Mouse (Mus musculus): ENCODE measurements around the gene Cercam. TPM values are rescaled to one million over a fixed set of nuclear protein-coding genes. Genes with fewer than 3 reads are reported as not detected.
"Not testable (repeated sequence)": the region's sequence is repeated elsewhere in the genome, so short reads cannot be mapped to it uniquely, and the experiment has no call there.

Gene Cercam
- total RNA-seq, 2 experiments from 2014 or later = 36.4 to 44.9 TPM

DNA sequence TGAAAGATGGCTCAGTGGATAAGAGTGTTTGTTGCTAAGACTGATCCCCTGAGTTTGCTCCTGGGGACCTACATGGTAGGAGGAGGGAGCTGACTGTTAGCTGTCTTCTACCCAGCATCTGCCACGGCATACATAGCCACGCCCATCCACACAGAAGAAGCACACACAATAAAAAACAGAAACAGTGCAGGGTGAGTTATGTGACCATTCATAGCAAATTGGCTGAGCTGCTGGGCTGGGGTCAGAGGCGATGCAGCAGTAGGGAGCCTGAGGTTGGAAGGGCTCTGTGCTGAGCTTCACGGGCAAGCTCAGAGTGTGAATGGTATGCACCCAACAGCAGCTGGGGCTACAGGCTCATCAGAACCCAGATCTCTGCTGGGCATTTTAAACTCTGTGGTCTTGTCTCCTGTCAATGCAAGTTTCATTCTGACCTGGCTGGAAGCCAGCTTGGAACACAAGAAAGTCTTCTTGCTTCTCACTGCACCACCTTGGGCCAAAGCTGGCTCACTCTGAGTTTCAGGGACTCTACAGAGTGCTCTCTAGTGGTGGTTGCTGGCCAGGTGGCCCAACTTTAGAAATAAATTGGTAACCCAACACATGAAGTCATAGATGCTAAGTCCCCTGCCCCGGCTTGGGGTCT lies 19.0 kb upstream of the Cercam start:
- ATAC-seq (replicated peaks; ENCODE audit: low FRiP score, poor library complexity, severe bottlenecking) = no peak

DNA sequence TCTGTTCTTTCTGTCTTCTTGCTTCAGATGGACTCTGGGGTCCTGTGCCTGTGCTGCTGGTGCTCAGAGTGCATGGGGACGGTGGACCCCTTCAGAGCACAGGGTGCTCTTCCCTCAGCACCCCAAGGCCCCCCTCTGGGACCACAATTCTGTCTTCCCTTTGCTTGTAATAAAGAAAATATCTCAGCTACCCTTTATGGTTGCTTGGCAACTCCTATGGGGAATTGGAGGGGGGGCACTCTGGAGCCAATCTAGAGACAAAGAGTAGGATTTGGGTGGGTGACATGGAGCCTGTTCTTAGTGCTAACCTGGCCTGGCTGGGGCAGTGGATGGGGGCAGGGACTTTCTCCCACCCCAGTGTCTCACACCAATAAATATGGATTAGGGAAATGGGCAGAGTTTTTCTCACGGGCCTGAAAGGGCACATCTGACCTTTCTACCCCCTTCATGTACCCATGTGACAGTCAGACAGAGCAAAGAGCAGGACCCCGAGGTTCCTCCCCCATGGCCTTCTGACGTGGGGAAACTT lies 15.9 kb upstream of the Cercam start:
- ATAC-seq (replicated peaks; ENCODE audit: low FRiP score, poor library complexity, severe bottlenecking) = no peak

DNA sequence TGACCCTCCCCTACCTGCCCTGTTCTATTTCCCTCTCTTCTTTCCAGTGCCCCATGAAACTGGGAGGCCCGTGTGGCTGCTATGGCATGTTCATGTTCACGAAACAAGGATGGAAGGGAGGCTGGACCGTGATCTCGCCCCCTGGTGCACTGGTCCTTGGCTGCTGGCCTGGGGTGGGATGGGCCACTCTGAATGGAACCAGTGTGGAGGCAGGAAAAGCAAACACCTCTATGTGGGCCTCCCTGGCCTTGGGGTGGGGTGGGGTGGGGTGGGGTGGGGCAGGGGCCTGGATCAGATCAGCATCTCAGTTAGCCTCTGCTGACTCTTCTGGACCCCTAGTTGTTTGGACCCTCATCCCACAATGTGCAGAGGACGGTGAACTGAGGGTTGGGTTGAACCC lies 15.2 kb upstream of the Cercam start:
- ATAC-seq (replicated peaks; ENCODE audit: low FRiP score, poor library complexity, severe bottlenecking) = no peak

DNA sequence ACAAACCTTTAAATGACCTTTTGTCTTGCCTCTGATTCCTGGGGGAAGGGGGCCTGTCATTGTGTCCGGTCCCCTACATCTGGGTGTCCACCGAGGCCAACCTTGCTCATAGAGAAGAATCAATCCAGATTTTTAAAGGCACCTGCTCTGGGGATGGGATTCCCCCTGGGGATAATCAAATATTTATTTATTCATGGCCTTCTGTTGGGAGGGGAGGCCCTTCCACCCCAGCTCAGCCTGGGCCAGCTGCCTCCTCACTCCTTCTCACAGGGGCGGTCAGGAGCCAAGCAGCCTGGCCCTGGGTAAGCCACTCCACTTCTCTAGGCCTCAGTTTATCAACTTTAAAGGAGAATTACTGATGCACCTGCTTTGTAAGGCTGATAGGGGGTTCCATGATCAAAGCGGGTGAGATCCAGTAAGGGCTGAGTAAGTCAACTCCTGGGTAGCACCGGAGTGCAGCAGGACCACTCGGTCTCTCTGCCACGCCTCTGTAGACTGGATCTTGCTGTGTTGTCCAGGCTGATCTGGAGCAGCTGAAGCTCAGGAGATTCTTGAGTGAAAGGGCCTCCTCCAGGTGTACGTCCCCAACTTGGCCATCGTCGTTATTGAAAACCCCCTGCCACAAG lies 13.3 kb upstream of the Cercam start:
- ATAC-seq (replicated peaks; ENCODE audit: low FRiP score, poor library complexity, severe bottlenecking) = no peak

DNA sequence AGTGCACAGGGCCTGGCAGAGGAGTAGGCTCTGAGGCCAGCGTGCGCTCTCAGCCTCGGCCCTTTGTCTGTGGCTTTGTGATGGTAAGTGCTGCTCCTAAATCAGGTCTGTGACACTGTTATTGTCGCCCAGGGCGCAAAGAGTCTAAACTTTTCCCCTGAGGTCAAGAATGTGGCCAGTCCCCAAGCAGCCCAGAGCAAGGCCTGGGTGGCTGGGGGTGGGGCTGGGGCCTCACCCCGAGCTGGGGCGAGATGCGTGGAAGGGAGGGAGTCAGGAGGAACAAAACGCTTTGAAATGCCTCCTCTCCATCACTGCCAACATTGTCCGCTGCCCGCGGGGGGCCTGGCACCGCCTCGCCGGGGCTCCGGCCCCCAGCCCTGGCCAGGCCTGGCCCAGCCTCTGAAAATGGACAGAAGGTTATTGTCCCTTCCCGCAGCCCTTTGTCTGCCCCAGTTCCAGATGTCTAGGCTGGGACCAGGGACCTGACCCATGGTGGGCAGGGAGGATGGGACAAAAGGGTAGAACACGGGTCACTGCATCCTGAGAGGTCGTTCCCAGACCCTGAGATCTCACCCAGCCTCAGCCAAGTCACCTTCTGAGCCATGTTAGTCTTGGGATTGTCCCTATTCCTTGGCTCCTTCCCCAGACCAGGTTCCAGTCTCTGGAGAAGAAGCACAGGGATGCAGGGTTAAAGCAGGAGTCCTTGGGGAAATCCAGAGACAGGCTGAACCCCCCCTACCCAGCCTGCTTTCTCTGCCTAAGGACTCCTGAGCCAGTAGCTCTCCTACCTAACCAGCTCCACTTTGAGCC lies 12.3 kb upstream of the Cercam start:
- no peak for ATAC-seq (replicated peaks; ENCODE audit: low FRiP score, poor library complexity, severe bottlenecking)

DNA sequence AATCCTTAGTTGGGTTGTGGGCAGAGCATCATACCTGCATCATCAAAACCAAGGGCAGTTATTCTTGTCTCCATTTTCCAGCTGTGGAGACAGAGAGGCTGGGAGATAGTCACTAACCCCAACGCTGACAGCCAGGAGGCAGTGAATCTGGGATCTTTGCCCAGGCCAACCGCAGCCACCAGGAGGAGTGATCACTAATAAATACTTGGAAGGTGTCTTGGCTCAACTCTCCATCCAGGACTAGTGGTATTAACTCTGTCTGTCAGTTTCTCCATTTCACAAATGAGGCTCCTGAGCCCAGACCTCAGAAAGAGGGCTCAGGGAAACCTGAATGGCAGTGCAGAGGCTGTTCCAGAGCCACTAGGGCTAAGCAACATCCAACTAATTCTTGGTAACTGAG lies 11.6 kb upstream of the Cercam start:
- ATAC-seq (replicated peaks; ENCODE audit: low FRiP score, poor library complexity, severe bottlenecking) = no peak

DNA sequence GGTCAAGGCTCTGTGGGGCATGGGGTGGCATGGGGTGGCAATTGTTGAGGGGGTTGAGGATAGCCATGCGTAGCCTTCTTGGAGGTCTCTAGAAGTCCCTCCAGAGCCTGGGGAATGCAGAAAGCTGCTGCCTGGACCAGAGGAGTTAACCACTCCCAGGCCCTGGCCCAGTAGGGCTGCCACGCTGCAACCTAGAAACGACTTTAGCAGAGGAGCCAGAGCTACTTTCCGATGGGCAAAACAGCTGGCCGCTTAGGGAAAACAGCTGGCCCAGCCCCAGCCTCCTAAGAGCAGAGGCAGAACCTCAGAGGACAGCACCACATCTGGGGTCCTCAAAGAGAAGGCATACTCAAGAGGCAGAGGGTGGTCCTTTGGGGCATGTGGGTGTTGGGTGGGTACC lies 11.0 kb upstream of the Cercam start:
- ATAC-seq (replicated peaks; ENCODE audit: low FRiP score, poor library complexity, severe bottlenecking) = no peak

DNA sequence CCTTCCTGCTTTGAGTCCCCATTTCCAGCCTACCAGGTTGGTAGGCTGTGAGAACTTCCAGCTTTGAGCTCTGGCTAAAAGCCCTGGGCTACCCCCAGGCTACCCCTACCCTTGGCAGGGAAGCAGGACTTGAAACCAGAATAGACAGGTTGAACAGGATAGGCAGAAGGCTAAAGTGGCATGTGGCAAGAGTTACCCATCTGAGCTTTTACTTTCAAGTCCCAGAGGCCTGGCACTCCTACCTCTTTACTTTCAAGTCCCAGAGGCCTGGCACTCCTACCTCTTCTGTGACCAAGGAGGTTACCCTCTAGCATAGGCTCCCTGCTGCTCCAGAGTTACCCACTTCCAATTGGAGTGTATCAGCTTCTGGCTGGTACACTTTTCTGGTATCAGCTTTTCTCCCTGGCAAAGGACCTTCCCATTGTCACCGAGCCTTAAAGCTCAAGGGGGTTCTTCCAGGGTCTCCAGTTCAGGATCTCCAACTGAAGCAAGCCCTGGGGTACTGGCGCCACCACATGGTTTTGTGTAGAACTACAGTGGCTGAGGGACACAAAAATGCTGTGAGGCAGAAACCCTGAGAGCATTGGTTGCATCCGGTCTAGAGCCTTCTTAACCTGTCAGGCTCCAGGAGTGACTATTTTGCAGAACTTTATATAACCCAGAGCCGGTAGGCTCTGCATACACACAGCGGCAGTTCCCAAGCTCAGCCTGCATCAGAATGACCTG lies 10.1 kb upstream of the Cercam start:
- ATAC-seq (replicated peaks; ENCODE audit: low FRiP score, poor library complexity, severe bottlenecking) = no peak

DNA sequence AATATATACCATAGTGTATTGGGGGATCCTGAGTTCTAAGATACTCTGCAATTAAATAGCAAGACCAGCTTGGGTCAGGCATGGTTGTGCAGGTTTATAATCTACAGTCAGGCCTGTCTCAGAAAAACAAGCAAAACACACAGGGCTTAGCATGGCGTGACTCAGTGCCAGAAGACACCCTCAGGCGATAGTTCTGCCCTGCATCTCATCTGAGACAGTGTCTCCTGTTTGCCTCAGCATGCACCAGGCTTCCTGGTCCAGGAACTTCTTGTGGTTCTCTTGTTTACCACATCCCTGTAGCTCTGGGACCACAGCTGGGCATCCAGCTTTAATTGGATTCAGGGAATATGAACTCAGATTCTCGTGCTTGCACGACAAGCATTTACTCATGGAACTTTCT lies 3.8 kb upstream of the Cercam start:
- no peak for ATAC-seq (replicated peaks; ENCODE audit: low FRiP score, poor library complexity, severe bottlenecking)

DNA sequence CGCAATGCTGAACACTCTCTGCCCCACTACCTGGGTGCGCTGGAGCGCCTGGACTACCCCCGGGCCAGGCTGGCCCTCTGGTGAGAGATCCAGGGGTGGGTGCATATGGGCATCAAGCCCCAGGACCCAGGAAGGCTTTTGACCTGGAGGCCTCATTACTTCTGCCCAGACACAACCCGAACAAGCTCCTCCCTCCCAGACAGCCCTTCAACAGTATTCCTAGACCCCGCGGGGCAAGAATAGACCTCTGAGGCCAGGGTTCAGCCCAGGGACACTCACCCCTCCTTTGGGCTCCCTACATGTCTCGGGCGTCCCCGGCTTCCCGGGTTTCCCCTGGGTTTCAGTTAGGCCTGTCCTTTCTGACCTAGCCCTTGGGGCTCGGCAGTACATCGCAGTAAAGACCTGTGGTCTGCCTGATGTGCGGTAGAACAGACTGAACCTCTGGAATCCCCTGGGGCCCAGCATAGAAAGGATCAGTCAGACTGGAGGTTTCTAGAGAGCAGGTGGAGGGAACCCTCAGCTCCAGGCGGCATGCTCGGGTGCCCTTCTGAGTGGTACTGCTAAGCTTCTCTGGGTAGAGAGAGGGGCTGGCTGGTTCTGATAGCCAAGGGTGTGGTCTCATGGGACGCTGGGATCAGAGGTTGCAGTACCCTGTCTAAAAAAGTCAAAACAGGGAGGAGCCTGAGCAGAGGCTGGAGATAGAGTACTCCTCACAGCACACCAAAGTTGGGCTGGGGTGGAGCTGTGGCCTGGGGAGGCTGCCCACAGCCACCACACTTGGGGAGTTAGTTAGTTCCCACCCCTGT lies 885 bp downstream of the Cercam start:
- ATAC-seq (replicated peaks; ENCODE audit: low FRiP score, poor library complexity, severe bottlenecking) = peak; percentile 84

DNA sequence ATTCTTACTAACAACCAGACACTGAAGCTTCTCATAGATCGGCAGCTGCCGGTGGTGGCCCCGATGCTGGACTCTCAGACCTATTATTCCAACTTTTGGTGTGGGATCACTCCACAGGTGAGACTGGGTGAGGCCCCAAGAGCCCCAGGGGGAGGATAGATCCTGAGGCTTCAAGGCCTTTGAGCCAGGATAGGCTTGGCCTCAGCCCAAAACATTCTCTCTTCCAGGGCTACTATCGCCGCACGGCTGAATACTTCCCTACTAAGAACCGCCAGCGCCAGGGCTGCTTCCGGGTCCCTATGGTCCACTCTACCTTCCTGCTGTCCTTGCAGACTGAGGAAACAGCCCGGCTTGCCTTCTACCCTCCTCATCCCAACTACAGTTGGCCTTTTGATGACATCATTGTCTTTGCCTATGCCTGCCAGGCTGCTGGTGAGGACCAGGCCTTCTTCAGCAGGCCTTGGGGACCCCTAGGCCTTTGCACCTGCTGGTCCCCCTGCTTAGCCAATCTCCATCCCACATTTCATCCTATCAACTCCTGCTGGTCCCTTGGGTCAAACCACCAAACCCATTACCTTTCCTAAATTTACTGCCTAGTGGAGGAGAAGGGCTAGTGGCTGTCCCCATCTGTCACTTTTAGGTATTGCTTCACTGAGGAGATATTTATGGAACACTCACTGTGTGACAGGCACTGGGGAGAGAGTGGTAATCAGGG lies 3.8 kb downstream of the Cercam start:
- ATAC-seq (replicated peaks; ENCODE audit: low FRiP score, poor library complexity, severe bottlenecking) = no peak

DNA sequence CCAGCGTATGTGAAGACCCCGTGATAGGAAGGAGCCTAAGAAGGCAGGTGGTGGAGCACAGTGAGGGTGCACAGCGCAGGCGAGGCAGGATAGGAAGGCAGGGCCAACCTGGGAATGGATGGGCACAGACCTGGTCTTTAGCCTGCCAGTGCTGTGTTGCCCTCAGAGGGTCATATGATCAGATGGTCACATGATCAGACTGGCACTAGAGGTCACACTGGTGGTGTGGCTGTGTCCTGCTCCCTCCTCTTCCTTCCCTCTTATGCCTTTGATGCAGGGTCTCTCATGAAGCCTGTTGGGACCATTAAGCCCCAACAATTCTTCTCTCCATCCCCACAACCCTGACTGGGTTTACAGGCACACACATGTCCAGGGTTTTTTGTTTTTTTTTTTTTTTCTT lies 4.8 kb downstream of the Cercam start:
- no peak for ATAC-seq (replicated peaks; ENCODE audit: low FRiP score, poor library complexity, severe bottlenecking)

DNA sequence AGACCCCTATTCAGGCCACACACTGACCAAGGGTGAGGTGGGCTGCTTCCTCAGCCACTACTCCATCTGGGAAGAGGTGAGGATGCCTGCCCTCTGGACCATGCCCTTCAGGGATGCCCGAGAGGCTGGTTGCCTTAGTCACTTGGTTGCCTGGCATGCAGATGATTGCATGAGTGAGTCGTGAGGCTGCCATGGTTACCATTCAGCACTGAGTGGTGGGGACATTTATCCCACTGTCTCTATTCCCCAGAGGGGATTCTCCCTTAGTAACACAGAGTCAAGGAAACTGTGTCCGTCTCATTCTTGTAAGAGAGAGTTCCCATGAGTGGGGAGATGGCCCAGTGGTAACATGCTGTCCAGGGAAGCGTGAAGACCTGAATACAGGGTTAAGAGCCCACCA lies 9.1 kb downstream of the Cercam start:
- no peak for ATAC-seq (replicated peaks; ENCODE audit: low FRiP score, poor library complexity, severe bottlenecking)

DNA sequence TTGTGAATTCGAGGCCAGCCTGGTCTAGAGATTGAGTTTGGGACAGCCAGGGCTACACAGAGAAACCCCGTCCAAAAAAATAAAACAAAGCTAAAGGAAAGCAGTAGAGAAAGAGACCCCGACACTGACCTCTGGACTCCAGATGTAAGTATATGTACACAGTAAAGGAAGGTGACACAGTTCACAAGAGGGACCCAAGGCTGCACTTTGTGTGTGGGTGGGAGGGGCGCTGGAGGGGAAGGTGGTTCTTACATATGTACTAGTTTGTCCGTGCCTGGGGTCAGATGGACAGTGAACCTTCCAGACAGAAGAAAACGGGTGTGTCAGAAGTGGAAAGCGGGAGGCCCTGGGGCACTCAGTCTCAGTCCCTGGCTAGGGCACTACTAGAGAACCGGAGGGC lies 10.2 kb downstream of the Cercam start:
- no peak for ATAC-seq (replicated peaks; ENCODE audit: low FRiP score, poor library complexity, severe bottlenecking)

DNA sequence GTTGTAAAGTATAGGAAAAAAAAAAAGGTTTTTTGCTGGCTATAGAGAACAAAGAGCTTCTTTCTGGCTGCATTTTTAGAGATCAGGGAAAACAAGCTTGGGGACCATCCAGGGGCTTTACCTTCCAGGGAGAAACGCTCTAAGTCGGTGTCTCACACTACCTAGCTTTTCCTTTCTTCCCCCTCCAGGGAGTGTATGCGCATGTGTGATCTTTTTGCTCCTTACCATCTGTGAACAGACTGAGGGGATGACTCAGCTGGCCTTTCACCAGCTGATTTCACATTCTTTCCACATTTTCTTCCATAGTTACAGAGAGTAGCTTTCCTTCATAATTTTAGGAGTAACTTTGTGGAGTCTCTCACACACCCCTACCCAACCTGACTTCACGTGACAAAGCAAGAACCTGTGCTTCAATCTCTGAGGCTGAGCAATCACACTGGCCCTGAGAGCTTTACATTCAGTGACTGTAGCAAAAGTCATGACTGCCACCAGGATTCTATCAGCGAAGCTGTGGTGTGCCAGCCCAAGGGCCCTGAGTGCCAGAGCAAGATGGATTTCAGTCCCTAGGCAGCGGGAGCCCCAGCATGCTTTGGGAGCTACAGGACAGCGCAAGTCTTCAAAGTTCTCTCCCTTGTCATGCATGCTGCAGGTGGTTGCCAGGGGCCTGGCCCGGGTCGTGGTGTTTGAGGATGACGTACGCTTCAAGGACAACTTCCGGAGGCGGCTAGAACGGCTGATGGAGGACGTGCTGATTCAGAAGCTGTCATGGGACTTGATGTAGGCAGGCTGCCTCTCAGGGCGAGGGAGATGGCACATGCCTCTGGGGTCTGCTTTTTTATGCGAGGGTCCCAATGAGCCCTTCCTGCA lies 11.2 kb downstream of the Cercam start:
- ATAC-seq (replicated peaks; ENCODE audit: low FRiP score, poor library complexity, severe bottlenecking) = no peak

DNA sequence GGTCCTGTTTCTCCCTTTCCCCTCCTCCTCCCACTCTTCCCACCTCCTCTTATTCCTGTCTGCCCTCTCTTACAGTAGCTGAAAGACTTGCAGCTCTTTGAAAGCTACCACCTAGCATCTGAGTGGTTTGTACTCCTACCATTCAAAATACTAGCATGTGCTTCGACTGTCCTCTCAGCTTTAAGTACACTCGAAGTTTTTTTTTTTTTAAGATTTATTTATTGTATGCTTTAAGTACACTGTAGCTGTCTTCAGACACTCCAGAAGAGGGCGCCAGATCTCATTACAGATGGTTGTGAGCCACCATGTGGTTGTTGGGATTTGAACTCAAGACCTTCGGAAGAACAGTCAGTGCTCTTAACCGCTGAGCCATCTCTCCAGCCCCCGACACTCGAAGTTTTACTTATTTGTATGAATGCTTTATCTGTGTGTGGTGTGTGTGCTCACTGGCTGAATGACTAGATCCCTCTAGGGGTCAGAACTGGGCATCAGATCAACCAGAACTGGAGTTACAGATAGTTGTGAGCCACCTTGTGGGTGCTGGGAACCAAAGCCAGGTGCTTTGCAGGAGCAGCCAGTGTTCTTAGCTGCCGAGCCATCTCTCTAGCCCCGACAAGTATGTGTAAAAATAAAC lies 17.8 kb downstream of the Cercam start:
- ATAC-seq (replicated peaks; ENCODE audit: low FRiP score, poor library complexity, severe bottlenecking) = not testable (repeated sequence)
